Mouse (Mus musculus) urinary bladder, postnatal 25 days (tissue): ENCODE results near the gene Acta2.

Experiments used
- DNase-seq: peaks from one replicate; pipeline ENCODE4 v3.0.0; 2022; ENCODE audit warnings: low spot score

The Acta2 gene

DNA sequence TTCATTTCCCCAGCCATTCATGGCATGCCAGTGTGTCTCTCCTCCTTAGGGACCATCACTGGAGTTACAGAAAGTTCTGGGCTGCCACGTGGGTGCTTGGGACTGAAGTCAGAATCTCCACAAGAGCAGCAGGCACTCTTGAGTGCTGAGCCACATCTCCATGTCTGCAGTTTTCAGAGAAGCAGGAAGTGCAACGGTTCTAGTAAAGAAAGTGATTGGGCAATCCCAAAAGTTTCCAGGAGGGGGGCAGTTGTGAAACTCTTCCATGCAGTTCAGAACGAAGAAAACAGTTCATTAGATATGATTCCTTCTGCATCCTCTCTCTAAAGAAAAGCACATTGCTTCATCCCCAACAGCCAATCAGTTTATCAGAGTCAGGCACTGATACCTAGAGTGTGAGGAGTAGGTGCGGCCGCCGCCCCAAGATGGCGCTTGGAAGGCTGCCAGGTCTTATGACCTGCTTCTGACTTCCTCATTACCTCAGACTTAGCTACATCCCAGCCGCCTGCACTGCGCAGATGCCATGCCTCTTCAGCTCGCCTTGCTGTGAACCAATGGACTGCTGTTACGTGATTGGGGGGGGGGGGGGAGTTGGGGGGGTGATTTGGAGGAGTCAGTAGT is 14.8 kb upstream of the Acta2 start:
- no peak for DNase-seq

DNA sequence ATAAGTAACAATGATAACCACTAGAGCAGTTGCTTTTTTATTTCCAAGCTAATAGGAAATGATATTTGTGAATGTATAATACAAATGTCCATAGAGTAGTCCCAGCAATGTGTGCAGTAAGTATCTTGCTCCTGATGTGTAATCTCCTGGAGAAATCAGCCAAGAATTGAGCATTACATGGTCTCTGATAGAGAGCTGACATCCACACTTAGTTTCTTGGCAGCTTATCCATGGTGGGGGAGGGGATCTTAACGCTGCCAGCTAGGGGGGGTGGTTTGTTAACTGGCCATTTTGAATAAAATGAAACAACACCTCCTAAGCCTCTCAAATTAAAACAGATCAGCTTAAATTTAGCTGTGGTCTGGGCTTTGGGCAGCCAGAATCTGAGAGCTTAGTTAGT is 13.6 kb upstream of the Acta2 start:
- DNase-seq: no peak

- DNase-seq: no peak
Observed at GRCm38 (mm10) chr19:34265604-34266193, 10.3 kb upstream of the Acta2 start.

- DNase-seq: no peak
Observed at GRCm38 (mm10) chr19:34262273-34262974, 7.0 kb upstream of the Acta2 start.

GRCm38 (mm10) chr19:34256936-34257335 is 1.5 kb upstream of the Acta2 start:
- DNase-seq: no peak

DNA sequence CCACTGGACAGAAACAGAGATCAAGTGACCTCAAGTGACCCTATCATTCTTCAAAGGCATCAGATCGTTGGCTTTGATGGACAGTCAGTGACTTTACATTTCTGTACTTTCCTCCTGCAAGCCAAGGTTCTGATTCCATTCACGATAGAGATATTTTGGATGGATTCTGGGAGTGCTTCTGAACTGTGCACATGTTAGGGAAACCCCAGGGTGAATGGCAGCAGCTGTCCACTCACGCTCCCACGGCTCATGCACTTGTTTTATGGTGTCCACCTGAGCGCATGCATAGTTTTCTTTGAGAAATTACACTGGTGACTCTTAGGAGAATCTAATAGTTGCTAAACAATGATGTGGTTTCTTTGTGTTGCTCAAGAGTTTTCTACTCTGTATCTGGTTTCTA is 759 bp upstream of the Acta2 start:
- DNase-seq: no peak

- peak; percentile 24 for DNase-seq
Observed at GRCm38 (mm10) chr19:34254101-34254879, 1.1 kb downstream of the Acta2 start.

GRCm38 (mm10) chr19:34252450-34252849 is 2.9 kb downstream of the Acta2 start:
- no peak for DNase-seq

DNA sequence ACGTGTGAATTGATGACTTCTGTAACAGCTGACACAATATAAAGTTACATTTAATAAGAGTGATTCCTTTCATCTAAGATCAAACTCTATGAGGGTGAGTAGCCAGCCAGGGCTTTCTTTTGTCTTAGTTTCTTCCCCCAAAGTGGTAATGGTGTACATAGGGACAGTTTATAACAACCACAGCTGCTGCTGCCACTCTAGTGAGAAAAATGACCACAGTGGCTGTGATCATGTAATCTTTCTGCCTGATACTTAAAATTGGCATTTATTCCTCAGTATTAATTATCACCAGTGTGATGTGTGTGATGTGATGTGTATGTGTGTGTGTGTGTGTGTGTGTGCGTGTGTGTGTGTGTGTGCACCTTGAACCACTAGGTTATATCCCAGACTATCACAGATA is 3.5 kb downstream of the Acta2 start:
- DNase-seq: no peak

DNA sequence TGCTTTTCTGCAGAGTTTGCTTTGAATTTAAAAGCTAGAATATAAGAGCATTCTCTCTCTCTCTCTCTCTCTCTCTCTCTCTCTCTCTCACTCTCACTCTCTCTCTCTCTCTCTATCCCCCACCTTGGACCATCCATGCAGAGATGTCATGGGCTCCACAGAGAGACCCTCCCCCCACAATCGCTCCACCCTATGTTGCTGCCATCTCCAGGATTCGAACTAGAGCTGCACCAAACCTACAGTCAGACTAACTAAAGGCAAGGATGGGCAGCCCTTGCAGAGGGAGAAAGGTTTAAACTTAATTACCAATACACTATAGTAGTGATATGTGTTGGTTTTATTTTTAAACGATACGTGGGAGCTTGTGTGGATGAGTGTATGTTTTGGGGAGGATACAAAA is 4.8 kb downstream of the Acta2 start:
- no peak for DNase-seq

GRCm38 (mm10) chr19:34248558-34248957 is 6.8 kb downstream of the Acta2 start:
- DNase-seq: no peak

GRCm38 (mm10) chr19:34244056-34244455 is 11.3 kb downstream of the Acta2 start:
- DNase-seq: peak; percentile 50

DNA sequence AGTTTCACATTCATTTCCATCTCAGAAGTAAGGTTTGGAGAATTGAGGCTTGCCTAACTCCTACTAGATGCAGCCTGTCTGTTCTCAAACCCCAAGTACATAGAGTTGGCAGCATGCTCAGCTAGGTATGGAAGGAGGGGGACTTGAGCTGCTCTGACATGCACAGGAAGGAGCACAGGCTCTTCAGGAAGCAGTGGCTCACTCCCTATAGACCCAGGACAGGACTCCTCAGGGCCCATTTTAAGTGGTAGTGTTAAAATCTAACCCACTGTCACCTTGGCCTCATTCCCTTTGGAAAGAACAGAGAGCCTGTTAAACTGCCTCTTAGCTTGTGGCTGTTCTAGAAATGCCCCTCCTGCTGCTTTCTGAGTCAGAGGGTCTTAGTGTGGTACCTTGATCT is 12.5 kb downstream of the Acta2 start:
- no peak for DNase-seq

DNA sequence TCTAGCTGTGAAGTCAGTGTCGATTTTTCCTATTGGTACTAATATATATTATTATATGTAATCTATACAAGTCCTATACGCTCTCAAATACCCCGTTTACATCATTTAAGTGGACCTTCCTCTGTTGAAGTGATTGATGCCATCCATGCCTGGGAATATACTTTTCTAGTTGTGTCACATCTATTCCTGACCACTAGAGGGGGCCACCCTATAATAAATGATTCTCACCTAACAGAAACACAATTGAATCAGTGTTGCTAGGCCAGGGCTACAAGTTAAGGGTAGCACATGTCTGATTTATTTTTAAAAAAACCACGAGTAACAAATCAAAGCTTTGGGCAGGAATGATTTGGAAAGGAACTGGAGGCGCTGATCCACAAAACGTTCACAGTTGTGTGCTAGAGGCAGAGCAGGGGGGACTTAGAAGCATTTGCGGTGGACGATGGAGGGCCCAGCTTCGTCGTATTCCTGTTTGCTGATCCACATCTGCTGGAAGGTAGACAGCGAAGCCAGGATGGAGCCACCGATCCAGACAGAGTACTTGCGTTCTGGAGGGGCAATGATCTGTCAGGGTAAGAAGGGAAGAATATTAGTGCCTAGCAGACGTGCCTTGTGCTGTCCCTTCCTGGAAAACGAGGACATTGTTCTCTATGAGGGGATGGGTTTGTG is 14.0 kb downstream of the Acta2 start:
- no peak for DNase-seq

DNA sequence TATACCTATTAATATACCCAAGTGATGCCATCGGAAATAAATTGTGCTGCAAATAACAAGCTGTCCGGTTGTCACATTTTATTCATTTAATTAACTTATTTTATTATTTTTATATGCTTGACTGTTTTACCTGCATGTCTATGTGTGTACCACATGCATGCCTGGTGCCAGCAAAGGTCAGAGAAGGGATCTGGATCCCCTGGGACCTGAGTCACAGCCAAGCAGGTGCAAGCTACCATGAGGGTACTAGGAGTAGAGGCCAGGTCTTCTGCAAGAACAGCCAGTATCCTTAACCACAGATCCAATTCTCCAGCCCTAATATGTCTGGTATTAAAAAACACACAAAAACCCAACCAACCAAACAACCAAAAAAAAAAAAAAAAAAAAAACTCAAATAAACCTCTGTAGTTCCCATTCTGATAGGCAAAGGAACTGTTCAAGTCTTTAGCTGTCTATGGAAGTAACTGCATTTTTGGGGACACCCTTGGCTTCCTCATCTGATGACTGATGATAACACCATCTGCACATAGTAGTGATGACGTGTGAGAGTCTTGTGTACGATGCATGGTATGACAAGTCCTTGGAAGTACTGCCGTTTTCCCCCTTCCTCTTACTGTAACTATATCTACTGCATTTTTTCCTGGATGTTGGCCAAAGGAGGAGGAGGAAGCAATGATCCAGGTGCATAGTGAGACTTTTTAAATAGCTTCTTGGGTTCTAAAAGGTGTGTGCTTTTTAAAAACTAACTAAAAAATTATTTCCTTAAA is 14.9 kb downstream of the Acta2 start:
- no peak for DNase-seq

DNA sequence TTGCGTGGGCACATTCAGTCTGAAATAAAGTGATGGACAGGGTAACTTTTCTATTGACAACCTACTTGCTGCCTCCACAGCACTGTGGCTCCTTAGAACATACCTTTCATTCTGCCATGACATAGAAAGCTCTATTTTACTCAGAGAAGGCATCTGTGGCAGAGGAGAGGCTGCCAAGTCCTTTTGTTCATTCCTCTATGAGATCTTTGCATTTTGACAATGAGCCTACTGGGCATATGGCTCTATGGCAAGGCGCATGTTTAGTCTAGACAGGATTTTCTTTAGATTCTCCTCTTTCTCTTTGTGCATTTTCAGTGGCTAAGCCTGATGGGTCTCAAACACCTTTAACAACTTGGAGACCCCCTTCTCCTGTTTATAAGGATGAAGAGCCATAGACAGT is 17.6 kb downstream of the Acta2 start:
- no peak for DNase-seq

DNA sequence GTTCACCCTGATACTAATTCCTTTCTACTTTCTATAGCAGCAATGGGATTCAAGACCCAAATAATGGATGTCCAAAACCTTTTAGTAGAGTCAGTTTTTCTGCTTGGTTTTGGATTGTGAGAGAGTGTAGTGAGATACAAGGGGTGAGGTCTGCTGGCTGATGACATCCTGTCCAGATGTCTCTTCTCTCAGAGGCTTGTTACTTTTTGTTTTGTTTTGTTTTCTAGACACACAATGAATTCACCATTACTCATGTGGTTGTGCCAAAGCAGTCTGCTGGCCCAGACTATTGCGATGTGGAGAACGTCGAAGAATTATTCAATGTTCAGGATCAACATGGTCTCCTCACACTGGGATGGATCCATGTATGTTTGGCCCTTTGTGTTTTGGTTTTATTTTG is 19.3 kb downstream of the Acta2 start:
- no peak for DNase-seq

DNA sequence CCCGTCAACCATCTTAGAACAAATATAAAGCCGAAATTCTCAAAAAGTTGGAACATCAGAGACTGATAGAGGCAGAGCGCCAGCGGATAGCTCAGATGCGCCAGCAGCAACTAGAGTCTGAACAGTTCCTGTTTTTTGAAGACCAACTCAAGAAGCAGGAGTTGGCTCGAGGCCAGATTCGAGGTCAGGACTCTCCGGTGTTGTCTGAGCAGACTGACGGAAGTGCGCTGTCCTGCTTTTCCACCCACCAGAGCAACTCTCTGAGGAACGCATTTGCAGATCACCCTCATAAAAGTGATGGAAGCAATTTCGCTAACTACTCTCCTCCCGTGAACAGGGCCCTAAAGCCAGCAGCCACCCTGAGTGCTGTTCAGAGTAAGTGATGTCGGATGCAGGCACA is 21.4 kb downstream of the Acta2 start:
- DNase-seq: peak; percentile 52

DNA sequence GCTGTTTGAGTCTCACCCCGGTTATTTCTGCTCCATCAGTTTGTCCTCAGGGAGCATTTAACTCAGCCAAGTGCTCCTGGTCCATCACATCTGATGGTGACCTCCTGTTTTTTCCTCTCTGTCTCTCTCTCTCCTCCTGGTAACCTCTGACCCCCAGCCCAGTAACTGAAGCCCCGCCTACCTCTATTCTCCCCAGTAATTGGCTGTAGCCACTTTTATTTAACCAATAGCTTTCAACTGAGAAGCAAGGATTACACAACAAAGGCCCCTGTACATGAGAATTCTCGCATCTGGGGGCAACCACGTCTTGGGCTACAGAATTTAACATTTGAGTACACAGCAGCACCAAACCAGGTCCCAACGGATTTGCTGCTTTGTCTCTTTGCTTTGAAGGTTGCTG is 23.1 kb downstream of the Acta2 start:
- no peak for DNase-seq

DNA sequence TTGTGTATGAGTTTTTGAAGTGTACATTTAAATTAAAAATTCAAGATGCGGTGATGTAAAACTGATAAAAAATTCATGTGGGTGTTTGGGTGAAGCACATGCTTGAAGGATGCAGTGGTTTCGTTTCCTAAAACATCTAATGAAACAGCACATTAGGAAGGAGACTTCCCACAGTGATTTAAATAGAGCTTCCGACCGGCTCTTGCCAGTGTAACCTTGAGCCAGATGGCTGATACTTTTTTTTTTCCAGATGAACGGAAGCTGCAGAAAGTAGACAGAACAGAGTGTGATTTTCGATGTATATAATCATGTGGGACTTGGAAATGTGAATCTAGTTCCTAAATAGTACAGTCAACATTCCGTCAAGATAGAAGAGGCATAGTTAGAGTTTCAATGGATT is 23.8 kb downstream of the Acta2 start:
- DNase-seq: no peak

DNA sequence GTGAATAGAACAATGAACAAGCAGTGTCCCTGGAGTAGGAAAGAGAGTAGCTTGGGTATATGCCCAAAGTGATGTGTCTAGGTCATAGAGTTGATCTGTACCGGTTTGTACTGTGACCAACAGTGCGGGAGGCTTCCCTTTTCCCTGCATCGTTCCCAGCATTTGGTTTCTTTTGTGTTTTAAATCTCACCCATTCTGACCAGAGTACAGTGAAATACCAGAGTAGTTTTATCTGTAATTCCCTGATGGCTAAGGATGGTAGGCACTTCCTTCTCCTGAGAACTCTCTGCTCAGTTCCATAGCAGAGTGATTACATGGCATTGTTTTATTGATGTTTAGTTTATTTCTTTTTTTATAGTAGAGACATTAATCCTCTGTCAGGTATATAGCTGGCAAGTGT is 32.6 kb downstream of the Acta2 start:
- DNase-seq: no peak
